Mouse (Mus musculus) lung, adult 18-20 months (tissue): ENCODE data around the gene H2afy.

Source experiments
- DNase-seq, 2 experiments: peaks; one replicate each; pipeline ENCODE4 v3.0.0; 2022; ENCODE audit warnings: mixed read lengths in 2 of 2

Gene H2afy

GRCm38 (mm10) chr13:56144021-56144420 is 7.9 kb upstream of the H2afy start:
- no peak for DNase-seq

GRCm38 (mm10) chr13:56143151-56143513 is 7.0 kb upstream of the H2afy start:
- no peak for DNase-seq

- DNase-seq = no peak
Observed at GRCm38 (mm10) chr13:56142382-56143150, 6.4 kb upstream of the H2afy start.

- DNase-seq = no peak
Observed at GRCm38 (mm10) chr13:56139167-56139751, 3.1 kb upstream of the H2afy start.

- DNase-seq = peak; percentile 89 to 92
Observed at GRCm38 (mm10) chr13:56135231-56136052, 719 bp downstream of the H2afy start.

GRCm38 (mm10) chr13:56134631-56135181 is 1.5 kb downstream of the H2afy start:
- no peak for DNase-seq

- DNase-seq = no peak
Observed at GRCm38 (mm10) chr13:56134031-56134430, 2.1 kb downstream of the H2afy start.

GRCm38 (mm10) chr13:56132941-56133340 is 3.2 kb downstream of the H2afy start:
- no peak for DNase-seq

- DNase-seq = no peak
Observed at GRCm38 (mm10) chr13:56132326-56132936, 3.7 kb downstream of the H2afy start.

- no peak for DNase-seq
Observed at GRCm38 (mm10) chr13:56130544-56130943, 5.6 kb downstream of the H2afy start.

- DNase-seq = no peak
Observed at GRCm38 (mm10) chr13:56129578-56129977, 6.6 kb downstream of the H2afy start.

- DNase-seq = no peak
Observed at GRCm38 (mm10) chr13:56129014-56129413, 7.1 kb downstream of the H2afy start.

GRCm38 (mm10) chr13:56125632-56126031 is 10.5 kb downstream of the H2afy start:
- DNase-seq = no peak

GRCm38 (mm10) chr13:56123075-56123474 is 13.1 kb downstream of the H2afy start:
- no peak for DNase-seq

GRCm38 (mm10) chr13:56117991-56118765 is 18.0 kb downstream of the H2afy start:
- no peak for DNase-seq

GRCm38 (mm10) chr13:56115906-56116305 is 20.3 kb downstream of the H2afy start:
- no peak for DNase-seq

GRCm38 (mm10) chr13:56115386-56115785 is 20.8 kb downstream of the H2afy start:
- peak; percentile 74 to 81 for DNase-seq

GRCm38 (mm10) chr13:56113431-56114248 is 22.5 kb downstream of the H2afy start:
- DNase-seq = peak; percentile 75 to 78

GRCm38 (mm10) chr13:56112980-56113379 is 23.2 kb downstream of the H2afy start:
- DNase-seq = no peak

- DNase-seq = no peak
Observed at GRCm38 (mm10) chr13:56112496-56112895, 23.7 kb downstream of the H2afy start.

- DNase-seq = no peak
Observed at GRCm38 (mm10) chr13:56111601-56112000, 24.6 kb downstream of the H2afy start.
